Mouse (Mus musculus) kidney, embryonic 14.5 days (tissue): Measurements from ENCODE around the gene Sart3. TPM values are rescaled to one million over a fixed set of nuclear protein-coding genes. Genes with fewer than 3 reads are reported as not detected.

Source experiments
- ATAC-seq: fragments of 200-750 bp; cut with Nextera tagmentation; 2 replicates; pipeline ENCODE4 v1.8.0; 2017; ENCODE audit warnings: moderate number of reproducible peaks, mild to moderate bottlenecking, moderate TSS enrichment, moderate library complexity; ENCODE audit not compliant: low FRiP score, low TSS enrichment
- H3K27ac ChIP-seq: fragments of 300-500 bp; sonication (generic); 2 replicates; pipeline ENCODE4 v1.5.1; 2014; ENCODE audit warnings: low read depth, mild to moderate bottlenecking, low read length, moderate library complexity, mixed read lengths
- H3K27me3 ChIP-seq: fragments of 300-500 bp; sonication (generic); 2 replicates; pipeline ENCODE4 v1.6.1; 2014; ENCODE audit warnings: mild to moderate bottlenecking, low read length; ENCODE audit not compliant: control insufficient read depth, insufficient read depth
- H3K36me3 ChIP-seq: fragments of 300-500 bp; sonication (generic); 2 replicates; pipeline ENCODE4 v1.6.1; 2014; ENCODE audit warnings: low read length, mixed read lengths; ENCODE audit not compliant: control insufficient read depth, insufficient read depth
- H3K4me1 ChIP-seq: fragments of 300-500 bp; sonication (generic); 2 replicates; pipeline ENCODE4 v1.6.1; 2014; ENCODE audit warnings: low read length, mixed read lengths; ENCODE audit not compliant: control insufficient read depth, insufficient read depth
- H3K4me2 ChIP-seq: fragments of 300-500 bp; sonication (generic); replicated peaks from 2 replicates; pipeline ENCODE4 v1.6.1; 2014; ENCODE audit warnings: low read depth, mild to moderate bottlenecking, low read length
- H3K4me3 ChIP-seq: fragments of 300-500 bp; sonication (generic); 2 replicates; pipeline ENCODE4 v1.5.1; 2014; ENCODE audit warnings: mild to moderate bottlenecking, low read length
- H3K9ac ChIP-seq: fragments of 300-500 bp; sonication (generic); 2 replicates; pipeline ENCODE4 v1.6.1; 2014; ENCODE audit warnings: low read depth, mild to moderate bottlenecking, low read length, moderate library complexity
- H3K9me3 ChIP-seq: fragments of 300-500 bp; sonication (generic); 2 replicates; pipeline ENCODE4 v1.6.1; 2016; ENCODE audit warnings: low read length; ENCODE audit not compliant: control insufficient read depth
- WGBS: fragments of 180-500 bp; shearing (Covaris S2); extraction: QIAGEN DNeasy Blood & Tissue Kit; methylation state at CpG from one replicate; pipeline ENCODE4 v1.1.7; 2014; 5-methylcytosine and 5-hydroxymethylcytosine counted together
- polyA plus RNA-seq: library from polyadenylated mRNA; unstranded; fragments of >200 nt; fragmentation: Nextera tagmentation; extraction: Ambion mirVana; gene quantifications from 2 replicates; pipeline ENCODE4 v1.2.1, GENCODE M21; 2014

The Sart3 gene
- polyA plus RNA-seq, 1 experiment from 2014 or later, result 53.0 TPM

DNA sequence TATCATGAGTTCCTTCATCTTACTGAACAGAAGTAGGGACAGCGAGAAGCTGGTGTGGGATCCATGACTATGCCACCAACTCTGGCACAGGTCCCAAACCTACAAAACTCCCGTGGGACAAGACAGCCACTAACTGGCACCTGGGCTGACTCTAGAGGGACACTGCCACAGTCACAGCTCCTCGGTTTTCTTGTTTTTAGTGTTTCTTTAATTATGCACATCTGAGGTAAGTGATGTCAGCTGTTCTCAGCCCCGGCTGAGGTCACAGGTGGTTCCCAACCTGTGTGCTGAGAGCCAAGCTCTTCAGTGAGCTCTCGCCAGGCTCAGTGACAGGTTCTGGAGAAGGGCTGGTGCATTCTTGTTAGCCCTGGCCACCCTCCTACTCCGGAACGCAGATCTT lies 7.9 kb downstream of the Sart3 start:
- ATAC-seq, result no peak
- WGBS, result 93% methylated on average over 7 of the region's 7 CpGs
- H3K9ac ChIP-seq, result no peak overlapping the region
- H3K4me3 ChIP-seq, result no peak overlapping the region
- H3K4me1 ChIP-seq, result peaks cover 4% of the 10 kb centered on the region; the same call in 1 of the 2 replicates
- H3K27me3 ChIP-seq, result no peaks in the 10 kb centered on the region
- no peaks in the 10 kb centered on the region for H3K9me3 ChIP-seq
- no peak overlapping the region for H3K4me2 ChIP-seq
- H3K36me3 ChIP-seq, result peaks cover 71% of the 10 kb centered on the region
- H3K27ac ChIP-seq, result no peak overlapping the region

DNA sequence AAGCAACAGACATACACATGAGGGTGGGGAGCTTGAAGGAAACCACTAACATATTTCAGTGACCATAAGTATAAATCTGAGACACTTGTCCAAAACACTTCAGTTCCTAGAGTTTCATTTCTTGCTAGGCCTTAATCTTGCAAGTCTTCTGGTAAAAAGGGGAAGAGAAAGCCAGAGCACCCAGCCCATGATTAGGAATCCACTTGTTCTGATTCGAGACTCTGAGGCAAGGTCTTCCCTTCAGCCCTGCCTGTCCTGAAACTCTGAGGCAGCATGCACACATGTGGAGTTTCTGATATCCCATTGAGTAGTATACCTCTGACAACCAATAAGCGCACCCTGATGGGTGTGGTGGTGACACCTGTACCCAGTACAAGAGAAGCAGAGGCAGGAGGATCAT lies 10.7 kb downstream of the Sart3 start:
- Histone ChIP-seq H3K4me2 (no peak overlapping the region), H3K9ac (no peak overlapping the region), H3K27ac (no peak overlapping the region), H3K9me3 (no peaks in the 10 kb centered on the region), H3K36me3 (peaks cover 82% of the 10 kb centered on the region), H3K4me1 (no peaks in the 10 kb centered on the region), H3K27me3 (no peaks in the 10 kb centered on the region), H3K4me3 (no peak overlapping the region)
- ATAC-seq, result no peak
- 96% methylated on average over 2 of the region's 2 CpGs for WGBS

DNA sequence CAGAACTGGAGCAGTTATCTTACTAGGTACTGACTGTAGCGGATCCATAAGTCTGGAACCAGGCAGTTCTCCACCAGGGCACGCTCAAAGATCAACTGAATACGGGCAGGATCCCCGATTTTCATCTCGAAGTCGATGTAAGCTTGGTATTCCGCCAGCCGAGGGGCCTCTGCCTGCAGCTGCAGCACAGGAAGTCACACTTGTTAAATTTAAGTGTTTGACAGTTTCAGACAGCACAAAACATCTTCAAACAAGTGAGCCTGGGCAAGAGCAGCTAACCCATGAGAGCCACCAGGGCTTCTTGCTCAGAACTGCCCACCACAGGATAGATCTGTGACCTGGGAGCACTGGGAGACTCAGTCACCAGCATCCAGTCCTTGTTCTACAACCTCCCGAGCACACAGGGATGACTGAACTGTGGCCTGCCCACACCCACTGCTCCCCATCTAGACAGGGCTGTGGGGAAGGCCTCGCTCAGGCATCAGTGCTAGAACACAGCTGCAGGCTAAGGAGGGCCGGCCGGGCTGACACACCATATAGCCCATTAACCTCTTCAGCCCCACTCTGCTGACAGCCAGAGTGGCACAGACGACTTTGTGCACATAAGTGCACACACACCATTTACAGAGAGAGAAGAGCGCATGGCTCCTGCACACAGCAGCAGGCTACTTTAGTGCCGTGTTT lies 16.8 kb downstream of the Sart3 start:
- no peaks in the 10 kb centered on the region for H3K4me1 ChIP-seq
- ATAC-seq, result no peak
- no peak overlapping the region for H3K9ac ChIP-seq
- no peak overlapping the region for H3K4me2 ChIP-seq
- 87% methylated on average over 15 of the region's 15 CpGs for WGBS
- no peaks in the 10 kb centered on the region for H3K9me3 ChIP-seq
- H3K27ac ChIP-seq, result no peak overlapping the region
- peaks cover 100% of the 10 kb centered on the region for H3K36me3 ChIP-seq
- H3K27me3 ChIP-seq, result no peaks in the 10 kb centered on the region
- H3K4me3 ChIP-seq, result no peak overlapping the region

DNA sequence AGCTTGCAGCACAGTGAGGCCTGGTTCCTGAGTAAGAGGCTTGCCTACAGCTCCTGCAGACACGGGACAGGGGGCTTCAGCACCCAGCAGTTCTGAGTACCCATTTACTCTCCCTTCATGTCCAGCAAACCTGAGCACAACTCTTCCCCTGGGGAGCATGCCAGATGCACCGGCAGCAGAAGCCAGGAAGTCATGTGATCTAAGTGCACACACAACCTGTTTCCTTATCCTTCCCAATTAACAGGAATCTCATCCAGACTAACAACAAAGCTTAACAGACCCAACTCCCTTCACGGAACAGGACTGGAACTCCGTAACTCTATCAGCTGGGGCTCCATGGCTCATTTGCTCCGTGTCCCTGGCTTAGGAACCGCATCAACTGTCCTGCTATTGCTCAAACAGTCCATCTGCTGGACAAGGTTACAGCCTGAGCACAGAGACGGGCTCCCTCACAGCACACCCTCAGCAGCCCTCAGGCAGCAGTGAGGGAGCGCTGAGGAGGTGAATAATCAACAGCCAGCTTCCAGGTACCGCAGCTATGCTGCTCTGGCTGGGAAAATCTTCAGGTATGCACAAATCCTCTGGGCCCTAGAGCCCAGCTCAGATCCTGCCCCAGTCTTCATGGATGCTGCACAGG lies 20.7 kb downstream of the Sart3 start:
- no peak overlapping the region for H3K9ac ChIP-seq
- no peaks in the 10 kb centered on the region for H3K4me1 ChIP-seq
- no peak overlapping the region for H3K27ac ChIP-seq
- H3K27me3 ChIP-seq, result no peaks in the 10 kb centered on the region
- peak; percentile 56 for ATAC-seq
- H3K4me3 ChIP-seq, result no peak overlapping the region
- no peak overlapping the region for H3K4me2 ChIP-seq
- WGBS, result 54% methylated on average over 9 of the region's 9 CpGs
- H3K9me3 ChIP-seq, result no peaks in the 10 kb centered on the region
- H3K36me3 ChIP-seq, result peaks cover 98% of the 10 kb centered on the region

GRCm38 (mm10) chr5:113748556-113749331 lies 23.6 kb downstream of the Sart3 start:
- WGBS, result 93% methylated on average over 13 of the region's 13 CpGs
- H3K9ac ChIP-seq, result no peak overlapping the region

DNA sequence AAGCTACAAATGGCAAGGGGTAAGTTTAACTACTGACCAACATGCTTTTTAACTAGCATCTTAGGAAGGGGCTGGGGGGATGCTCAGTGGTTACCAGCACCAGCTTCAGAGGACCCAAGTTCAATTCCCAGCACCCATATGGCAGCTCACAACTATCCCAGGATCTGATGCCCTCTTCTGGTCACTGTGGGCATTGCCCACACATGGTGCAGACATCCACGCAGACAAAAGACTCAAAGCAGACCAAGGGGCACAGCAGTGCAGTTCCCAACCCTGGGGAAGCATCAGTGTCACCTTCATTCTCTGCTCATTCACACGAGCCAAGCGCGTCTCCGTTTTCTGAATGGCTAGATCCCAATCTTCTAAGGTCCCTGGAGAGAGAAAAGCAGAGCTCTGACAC lies 24.7 kb downstream of the Sart3 start:
- Histone ChIP-seq H3K27me3 (no peaks in the 10 kb centered on the region), H3K9me3 (no peaks in the 10 kb centered on the region), H3K4me3 (no peak overlapping the region), H3K4me1 (no peaks in the 10 kb centered on the region), H3K4me2 (no peak overlapping the region), H3K27ac (no peak overlapping the region), H3K36me3 (peaks cover 98% of the 10 kb centered on the region), H3K9ac (no peak overlapping the region)
- WGBS, result 96% methylated on average over 5 of the region's 5 CpGs
- ATAC-seq, result no peak

More at GRCm38 (mm10) chr5:113748556-113749331, 23.6 kb downstream of the Sart3 start:
- Histone ChIP-seq H3K4me3 (no peak overlapping the region), H3K36me3 (peaks cover 98% of the 10 kb centered on the region), H3K27ac (no peak overlapping the region), H3K4me1 (no peaks in the 10 kb centered on the region), H3K4me2 (no peak overlapping the region), H3K9me3 (no peaks in the 10 kb centered on the region), H3K27me3 (no peaks in the 10 kb centered on the region)
- ATAC-seq, result no peak

GRCm38 (mm10) chr5:113737607-113738237 lies 34.6 kb downstream of the Sart3 start:
- H3K4me1 ChIP-seq, result peaks cover 7% of the 10 kb centered on the region
- 90% methylated on average over 11 of the region's 11 CpGs for WGBS
- no peak overlapping the region for H3K9ac ChIP-seq
- no peaks in the 10 kb centered on the region for H3K27me3 ChIP-seq
- H3K4me2 ChIP-seq, result no peak overlapping the region
- peaks cover 42% of the 10 kb centered on the region for H3K36me3 ChIP-seq
- H3K9me3 ChIP-seq, result no peaks in the 10 kb centered on the region
- H3K27ac ChIP-seq, result no peak overlapping the region
- ATAC-seq, result no peak
- H3K4me3 ChIP-seq, result no peak overlapping the region

DNA sequence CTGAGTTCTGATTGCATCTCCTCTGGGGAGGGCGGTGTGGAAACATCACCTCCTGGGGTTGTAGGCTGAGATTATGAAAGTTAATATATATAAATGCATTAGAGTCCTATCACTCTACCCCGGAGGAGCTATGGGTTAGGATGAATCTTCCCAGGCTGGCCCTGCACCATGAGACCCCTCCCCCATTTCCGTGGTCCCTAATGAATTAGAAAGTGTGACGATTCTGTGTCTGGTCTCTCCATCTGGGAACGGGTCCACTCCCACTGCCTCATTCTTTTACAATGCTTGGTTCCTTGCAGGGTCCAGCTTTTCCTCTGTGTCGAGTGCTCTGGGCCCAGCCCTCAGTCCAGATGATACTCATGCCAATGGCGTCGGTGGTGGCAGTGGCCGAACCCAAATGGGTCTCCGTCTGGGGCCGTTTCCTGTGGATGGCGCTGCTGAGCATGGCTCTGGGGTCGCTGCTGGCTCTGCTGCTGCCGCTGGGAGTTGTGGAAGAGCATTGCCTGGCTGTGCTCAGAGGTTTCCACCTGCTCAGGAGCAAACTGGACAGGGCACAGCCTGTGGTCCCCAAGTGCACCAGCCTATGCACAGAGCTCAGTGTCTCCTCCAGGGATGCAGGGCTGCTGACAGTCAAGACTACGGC lies 35.7 kb downstream of the Sart3 start:
- no peak overlapping the region for H3K27ac ChIP-seq
- no peaks in the 10 kb centered on the region for H3K27me3 ChIP-seq
- peak overlapping the region; percentile 48 for H3K4me2 ChIP-seq
- H3K9ac ChIP-seq, result peak overlapping the region; percentile 70; the same call in 1 of the 2 replicates
- H3K36me3 ChIP-seq, result peaks cover 32% of the 10 kb centered on the region
- no peaks in the 10 kb centered on the region for H3K9me3 ChIP-seq
- 46% methylated on average over 15 of the region's 15 CpGs for WGBS
- H3K4me3 ChIP-seq, result peak overlapping the region; percentile 65
- H3K4me1 ChIP-seq, result peaks cover 7% of the 10 kb centered on the region
- ATAC-seq, result no peak
